Mouse (Mus musculus) cerebellum, adult 2 months (tissue): Measurements from ENCODE around the gene Tacr2. TPM values are rescaled to one million over a fixed set of nuclear protein-coding genes. Genes with fewer than 3 reads are reported as not detected.

ENCODE experiments used
- DNase-seq, 2 experiments: peaks; one replicate each; pipeline ENCODE4 v3.0.0; 2021
- H3K27ac ChIP-seq: fragments of 200-500 bp; 2 replicates; pipeline ENCODE4 v1.5.1; 2012; ENCODE audit warnings: low read length, control low read depth, inconsistent platforms; ENCODE audit not compliant: insufficient read depth
- H3K27me3 ChIP-seq: fragments of 200-500 bp; 2 replicates; pipeline ENCODE4 v1.6.1; 2012; ENCODE audit warnings: inconsistent platforms, mild to moderate bottlenecking, low read length, moderate library complexity; ENCODE audit not compliant: control insufficient read depth, insufficient read depth
- H3K4me1 ChIP-seq: fragments of 200-500 bp; 2 replicates; pipeline ENCODE4 v1.6.1; 2011; ENCODE audit warnings: low read length; ENCODE audit not compliant: control insufficient read depth, insufficient read depth
- H3K4me3 ChIP-seq: fragments of 200-500 bp; replicated peaks from 2 replicates; pipeline ENCODE3; 2011; ENCODE audit warnings: mild to moderate bottlenecking, low read depth, low read length, control low read depth; ENCODE audit not compliant: insufficient read depth
- CTCF ChIP-seq: fragments of 200-500 bp; IDR thresholded peaks from 2 replicates; pipeline ENCODE4 v1.5.1; 2011; ENCODE audit warnings: low read depth, mild to moderate bottlenecking, control low read depth, low read length, moderate library complexity, borderline replicate concordance; ENCODE audit not compliant: insufficient read depth
- POLR2A ChIP-seq: fragments of 200-500 bp; IDR thresholded peaks from 2 replicates; pipeline ENCODE4 v1.6.1; 2011; ENCODE audit warnings: low read length, control low read depth, borderline replicate concordance; ENCODE audit not compliant: insufficient read depth
- WGBS: fragments of 180-500 bp; shearing (Covaris S2); methylation state at CpG from one replicate; pipeline ENCODE4 v1.1.7; 2018; 5-methylcytosine and 5-hydroxymethylcytosine counted together
- polyA plus RNA-seq: library from polyadenylated mRNA; depleted of rRNA; stranded (reverse); fragments of >200 nt; gene quantifications from 2 replicates; pipeline ENCODE4 v1.2.3, GENCODE M21; 2012

The Tacr2 gene
- polyA plus RNA-seq, 1 experiment: 0.07 TPM

DNA sequence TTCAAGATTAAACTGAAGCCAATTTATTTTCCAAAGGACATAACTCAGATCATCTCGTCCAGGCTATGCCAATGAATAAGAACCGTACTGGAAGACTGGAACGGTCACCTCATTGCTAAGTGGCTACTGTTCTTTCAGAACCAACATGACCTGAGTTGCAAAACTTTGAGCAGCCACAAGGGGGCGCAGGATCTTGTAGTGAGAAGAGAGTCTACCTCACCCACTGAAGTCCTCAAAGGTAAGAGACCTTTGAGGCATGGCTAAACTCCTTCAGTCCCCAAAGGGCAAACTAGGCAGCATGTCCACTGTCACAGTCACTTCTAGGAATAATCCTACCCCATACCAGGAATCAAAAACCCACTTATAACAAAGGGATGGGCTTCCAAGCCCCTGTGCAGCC is 23.0 kb downstream of the Tacr2 start:
- peak; percentile 81 to 91 for DNase-seq
- TF ChIP-seq POLR2A (no peak), CTCF (peak; percentile 82)
- H3K4me3 ChIP-seq: no peak overlapping the region
- H3K4me1 ChIP-seq: no peaks in the 10 kb centered on the region
- H3K27ac ChIP-seq: no peak overlapping the region
- WGBS: 22% methylated on average over 4 of the region's 4 CpGs
- no peaks in the 10 kb centered on the region for H3K27me3 ChIP-seq

- WGBS: 92% methylated on average over 18 of the region's 19 CpGs
- Histone ChIP-seq H3K27me3 (no peaks in the 10 kb centered on the region), H3K4me1 (no peaks in the 10 kb centered on the region), H3K27ac (no peak overlapping the region), H3K4me3 (no peak overlapping the region)
- no peak for DNase-seq
- TF ChIP-seq POLR2A (no peak), CTCF (no peak)
Observed at GRCm38 (mm10) chr10:62277499-62278293, 25.5 kb downstream of the Tacr2 start.

DNA sequence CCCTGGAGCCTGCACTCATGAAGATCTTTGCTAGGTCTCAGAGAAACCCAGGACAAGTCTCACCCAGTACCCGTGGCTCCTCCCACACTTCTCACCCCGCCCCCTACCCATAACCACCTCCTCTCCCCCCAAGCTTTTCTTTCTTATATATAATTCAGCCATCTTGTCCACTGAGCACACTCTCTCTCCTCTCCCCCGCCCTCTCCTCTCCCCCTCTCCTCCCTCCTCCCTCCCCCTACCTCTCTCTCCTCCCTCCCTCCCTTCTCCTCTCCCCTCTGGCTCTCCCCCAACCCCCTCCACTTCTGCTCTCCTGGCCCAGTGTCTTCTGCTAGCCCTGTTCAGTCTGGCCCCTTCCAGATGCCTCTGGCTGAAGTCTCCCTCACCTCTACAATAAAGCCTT is 26.8 kb downstream of the Tacr2 start:
- DNase-seq: no peak
- Histone ChIP-seq H3K4me3 (no peak overlapping the region), H3K27ac (no peak overlapping the region), H3K4me1 (no peaks in the 10 kb centered on the region), H3K27me3 (no peaks in the 10 kb centered on the region)
- TF ChIP-seq POLR2A (no peak), CTCF (no peak)
- WGBS: 63% methylated on average over 3 of the region's 3 CpGs

DNA sequence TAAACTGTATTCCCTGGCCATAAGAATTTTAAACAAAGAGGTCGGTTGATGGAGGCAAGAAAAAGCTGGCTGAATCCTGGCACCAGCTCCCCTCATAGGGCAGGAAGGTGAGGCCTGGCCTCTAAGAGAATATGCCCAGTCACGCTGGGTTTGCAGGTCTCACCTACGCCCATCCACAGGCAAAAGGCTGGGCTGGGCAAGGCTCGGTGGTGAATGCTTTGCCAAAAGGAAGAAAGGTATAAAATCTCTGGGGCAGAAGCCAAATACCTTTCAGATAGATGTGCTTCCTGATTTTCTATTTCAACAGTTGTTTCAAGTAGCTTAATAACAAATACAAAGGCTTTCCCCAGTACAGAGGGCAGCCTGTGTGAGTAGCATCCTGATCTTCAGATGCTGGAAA is 27.4 kb downstream of the Tacr2 start:
- H3K27me3 ChIP-seq: no peaks in the 10 kb centered on the region
- DNase-seq: no peak
- 65% methylated on average over 4 of the region's 4 CpGs for WGBS
- H3K4me3 ChIP-seq: no peak overlapping the region
- H3K4me1 ChIP-seq: no peaks in the 10 kb centered on the region
- no peak overlapping the region for H3K27ac ChIP-seq
- no peak for TF ChIP-seq POLR2A
- TF ChIP-seq CTCF: no peak

DNA sequence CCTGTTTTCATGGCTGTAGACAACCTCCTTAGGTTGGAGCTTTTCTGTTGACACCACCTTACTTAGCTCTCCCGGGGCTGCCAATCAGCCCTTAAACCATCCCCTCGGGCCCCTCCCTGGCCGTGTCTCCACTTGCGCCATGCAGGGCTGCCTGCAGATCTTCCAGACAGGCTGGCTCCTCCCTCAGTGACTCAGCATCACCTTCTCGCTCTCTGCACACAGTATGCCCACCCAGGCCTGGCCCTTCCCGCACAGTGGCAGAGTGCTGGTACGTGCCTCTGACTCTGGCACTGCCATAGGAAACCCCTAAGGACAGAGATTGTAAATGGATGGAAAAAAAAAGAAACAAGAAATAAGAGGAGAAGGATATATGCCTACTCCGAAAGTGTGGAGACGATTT is 30.5 kb downstream of the Tacr2 start:
- no peak overlapping the region for H3K27ac ChIP-seq
- no peak for DNase-seq
- TF ChIP-seq CTCF (no peak), POLR2A (no peak)

GRCm38 (mm10) chr10:62283206-62283792 is 31.1 kb downstream of the Tacr2 start:
- 65% methylated on average over 4 of the region's 4 CpGs for WGBS
- Histone ChIP-seq H3K27me3 (no peaks in the 10 kb centered on the region), H3K27ac (no peak overlapping the region), H3K4me1 (no peaks in the 10 kb centered on the region), H3K4me3 (no peak overlapping the region)
- DNase-seq: no peak
- TF ChIP-seq CTCF (no peak), POLR2A (no peak)

More for the DNA sequence above, 30.5 kb downstream of the Tacr2 start:
- WGBS: 61% methylated on average over 9 of the region's 9 CpGs
- Histone ChIP-seq H3K4me3 (no peak overlapping the region), H3K4me1 (no peaks in the 10 kb centered on the region), H3K27me3 (no peaks in the 10 kb centered on the region)

DNA sequence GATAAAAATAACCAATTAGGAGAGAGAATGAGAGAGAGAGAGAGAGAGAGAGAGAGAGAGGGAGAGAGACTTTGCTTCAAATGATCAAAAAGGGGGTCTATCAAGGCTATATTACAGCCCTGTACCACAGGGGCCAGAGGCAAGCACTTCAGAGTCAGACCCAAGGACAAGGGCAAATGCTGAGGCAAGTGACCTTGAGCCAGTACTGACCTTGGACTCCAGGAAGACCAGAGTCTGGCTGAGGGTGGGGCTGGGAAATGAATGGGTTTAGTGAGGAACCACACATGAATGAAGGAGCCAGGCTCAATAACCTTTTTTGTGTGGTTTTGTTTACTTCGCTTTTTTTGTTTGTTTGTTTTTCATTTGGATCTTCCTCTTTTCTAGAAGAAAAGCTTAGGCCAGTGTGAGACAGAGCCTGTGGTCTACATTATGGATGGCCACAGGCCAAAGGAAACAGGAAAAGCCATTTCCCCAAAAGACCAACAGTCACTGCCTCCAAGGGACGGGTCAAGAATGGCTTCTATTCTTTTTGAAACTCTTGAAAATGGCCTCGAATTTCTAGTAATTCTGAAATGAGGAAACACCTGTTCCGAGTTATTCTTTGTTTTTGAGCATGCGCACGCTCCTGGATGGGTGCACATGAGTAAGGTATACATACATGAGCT is 35.4 kb downstream of the Tacr2 start:
- Histone ChIP-seq H3K4me1 (no peaks in the 10 kb centered on the region), H3K27ac (no peak overlapping the region), H3K4me3 (no peak overlapping the region), H3K27me3 (no peaks in the 10 kb centered on the region)
- TF ChIP-seq POLR2A (no peak), CTCF (no peak)
- 75% methylated on average over 6 of the region's 6 CpGs for WGBS
- no peak for DNase-seq

DNA sequence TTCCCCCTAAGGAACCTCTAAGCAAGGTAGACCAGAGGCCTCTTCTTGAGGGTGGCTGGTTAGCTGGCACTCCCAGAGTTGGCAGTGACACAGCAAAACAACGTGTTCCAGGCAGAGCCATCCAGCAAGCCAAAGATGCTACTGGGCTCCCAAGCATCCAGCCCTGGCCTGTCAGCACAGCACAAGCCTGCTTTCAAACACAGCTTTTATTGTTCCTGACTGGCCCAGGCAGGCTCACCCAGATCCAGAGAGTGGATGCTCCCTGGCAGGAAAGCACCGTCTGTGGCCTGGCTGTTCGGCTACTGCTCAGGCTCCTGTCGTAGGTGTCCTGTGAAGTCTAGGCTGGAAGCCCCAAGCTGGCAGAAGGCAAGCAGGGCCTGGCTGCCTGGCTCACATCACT is 41.9 kb downstream of the Tacr2 start:
- no peak for TF ChIP-seq POLR2A
- TF ChIP-seq CTCF: no peak
- H3K27me3 ChIP-seq: no peaks in the 10 kb centered on the region
- DNase-seq: peak; percentile 74 to 79
- H3K4me1 ChIP-seq: peaks cover 35% of the 10 kb centered on the region
- no peak overlapping the region for H3K4me3 ChIP-seq
- whole genome bisulfite sequencing: 7% methylated on average over 4 of the region's 4 CpGs
- peak overlapping the region; percentile 60 for H3K27ac ChIP-seq
